Mouse (Mus musculus): ENCODE measurements around the gene Gm765.

DNA sequence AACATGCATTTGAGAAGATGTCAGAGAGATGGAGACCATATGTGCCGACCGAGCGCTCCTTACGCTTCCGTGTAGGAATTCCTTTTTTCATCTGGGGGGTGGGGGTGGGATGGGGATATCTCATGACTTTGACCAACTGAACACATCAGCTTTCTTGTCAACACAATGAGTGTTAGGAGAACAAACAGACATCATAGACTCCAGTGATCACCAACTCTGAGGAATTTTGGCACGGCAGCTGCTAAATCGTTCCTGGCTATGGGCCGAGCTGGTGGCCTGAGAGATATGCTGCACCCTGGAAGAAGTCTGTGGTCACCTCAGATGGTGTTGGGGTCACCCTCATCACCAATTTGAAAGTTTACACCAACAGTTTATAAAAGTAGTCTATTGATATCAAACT is 134.5 kb downstream of the Gm765 start:
- TF ChIP-seq CTCF (IDR thresholded peaks at IDR 0.05; ENCODE audit: low read depth) = no peak
- TF ChIP-seq EP300 (optimal IDR thresholded peaks at IDR 0.05) = no peak

All from stomach, postnatal 0 days (tissue).